Mouse (Mus musculus) neural tube, embryonic 11.5 days (tissue): ENCODE data around the gene Sorcs1. TPM values are rescaled to one million over a fixed set of nuclear protein-coding genes. Genes with fewer than 3 reads are reported as not detected.

Source experiments
- ATAC-seq: fragments of 200-750 bp; cut with Nextera tagmentation; 2 replicates; pipeline ENCODE4 v1.8.0; 2017; ENCODE audit warnings: moderate number of reproducible peaks, mild to moderate bottlenecking, moderate TSS enrichment, moderate library complexity; ENCODE audit not compliant: insufficient read depth, low FRiP score, low TSS enrichment
- DNase-seq: peaks from one replicate; pipeline ENCODE4 v3.0.0-alpha.2; 2015; ENCODE audit warnings: low spot score
- H3K27ac ChIP-seq: fragments of 300-500 bp; sonication (generic); 2 replicates; pipeline ENCODE4 v1.5.1; 2014; ENCODE audit warnings: low read depth, mild to moderate bottlenecking, low read length
- H3K27me3 ChIP-seq: fragments of 300-500 bp; sonication (generic); 2 replicates; pipeline ENCODE4 v1.6.1; 2014; ENCODE audit warnings: mild to moderate bottlenecking, low read length, mixed read lengths; ENCODE audit not compliant: control insufficient read depth, insufficient read depth
- H3K36me3 ChIP-seq: fragments of 300-500 bp; sonication (generic); 2 replicates; pipeline ENCODE4 v1.6.1; 2014; ENCODE audit warnings: mild to moderate bottlenecking, low read length, moderate library complexity, mixed read lengths; ENCODE audit not compliant: control insufficient read depth, insufficient read depth
- H3K4me1 ChIP-seq: fragments of 300-500 bp; sonication (generic); 2 replicates; pipeline ENCODE4 v1.6.1; 2014; ENCODE audit warnings: low read length, mixed read lengths; ENCODE audit not compliant: control insufficient read depth, insufficient read depth
- H3K4me2 ChIP-seq: fragments of 300-500 bp; sonication (generic); 2 replicates; pipeline ENCODE4 v1.6.1; 2014; ENCODE audit warnings: low read depth, mild to moderate bottlenecking, moderate library complexity
- H3K4me3 ChIP-seq: fragments of 300-500 bp; sonication (generic); 2 replicates; pipeline ENCODE4 v1.5.1; 2014; ENCODE audit warnings: low read depth, low read length
- H3K9ac ChIP-seq: fragments of 300-500 bp; sonication (generic); 2 replicates; pipeline ENCODE4 v1.6.1; 2014; ENCODE audit warnings: mild to moderate bottlenecking, low read length
- H3K9me3 ChIP-seq: fragments of 300-500 bp; sonication (generic); 2 replicates; pipeline ENCODE4 v1.6.1; 2016; ENCODE audit warnings: low read length; ENCODE audit not compliant: control insufficient read depth
- WGBS: fragments of 180-500 bp; shearing (Covaris S2); extraction: QIAGEN DNeasy Blood & Tissue Kit; methylation state at CpG from one replicate; pipeline ENCODE4 v1.1.7; 2014; 5-methylcytosine and 5-hydroxymethylcytosine counted together
- microRNA-seq: library from miRNA; unstranded; fragments of <30 nt; microRNA quantifications from one replicate; pipeline ENCODE4, GENCODE M21; 2016
- polyA plus RNA-seq: library from polyadenylated mRNA; unstranded; fragments of >200 nt; fragmentation: Nextera tagmentation; extraction: Ambion mirVana; gene quantifications from 2 replicates; pipeline ENCODE4 v1.2.1, GENCODE M21; 2014

The Sorcs1 gene
- polyA plus RNA-seq, 1 experiment from 2014 or later = 2.9 TPM

DNA sequence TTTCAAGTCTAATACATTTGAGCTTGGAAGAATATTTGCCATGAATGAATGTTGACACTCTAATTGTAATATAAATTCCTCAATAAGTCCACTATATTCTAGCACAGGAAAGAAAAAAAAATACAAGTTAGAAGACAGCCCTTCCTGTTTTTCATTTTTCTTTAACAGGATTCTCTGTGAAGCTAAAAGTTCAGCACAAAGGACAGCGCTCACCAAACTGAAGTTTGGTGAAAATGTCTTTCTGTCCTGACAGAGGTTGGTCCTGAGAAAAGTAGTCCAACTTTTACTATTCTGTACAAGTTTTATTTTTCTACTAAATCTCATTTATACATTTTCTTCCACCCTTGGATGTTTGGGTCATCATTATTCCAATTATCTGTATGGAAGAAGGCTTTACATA lies 543.8 kb downstream of the Sorcs1 start:
- DNase-seq (no peak), ATAC-seq (no peak)
- Histone ChIP-seq H3K36me3 (no peaks in the 10 kb centered on the region), H3K27me3 (no peaks in the 10 kb centered on the region), H3K9me3 (no peaks in the 10 kb centered on the region), H3K9ac (no peak overlapping the region), H3K27ac (no peak overlapping the region), H3K4me2 (no peak overlapping the region), H3K4me3 (no peak overlapping the region), H3K4me1 (no peaks in the 10 kb centered on the region)
- WGBS = 87% methylated on average over 1 of the region's 1 CpGs

DNA sequence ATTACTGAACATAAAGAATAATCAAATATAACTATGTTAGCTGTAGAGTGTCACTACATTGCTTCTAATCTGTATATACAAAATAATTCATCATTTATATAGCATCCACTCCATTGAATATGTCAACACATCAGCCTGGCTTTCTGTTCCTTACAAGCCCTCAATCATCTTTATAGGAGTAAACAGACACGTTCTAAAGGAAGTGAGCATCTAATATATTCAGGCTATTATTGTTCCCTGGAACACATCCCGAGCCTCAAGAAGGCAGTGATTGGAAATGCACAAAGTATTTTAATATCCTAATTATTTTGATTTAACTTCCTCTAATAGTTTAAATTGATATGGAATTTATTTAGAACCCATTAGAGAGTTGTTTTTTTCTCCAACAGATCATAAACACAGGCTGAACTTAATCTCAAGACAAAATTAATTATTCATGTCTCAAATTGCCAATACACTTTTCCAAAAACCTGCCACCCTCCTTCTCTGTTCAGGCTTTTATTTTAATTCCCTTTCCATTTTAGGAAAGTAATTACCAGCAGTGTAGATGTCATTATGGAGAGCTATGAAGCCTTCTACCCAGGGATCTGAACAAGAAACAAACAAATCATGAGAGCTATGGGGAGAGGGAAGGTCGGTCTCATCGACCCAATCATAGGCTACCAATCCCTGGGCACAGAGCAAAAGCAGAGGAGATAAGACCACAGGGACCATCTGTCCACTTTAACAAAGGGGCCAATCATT lies 572.4 kb downstream of the Sorcs1 start:
- ATAC-seq (no peak), DNase-seq (no peak)
- no peak overlapping the region for H3K9ac ChIP-seq
- H3K9me3 ChIP-seq = no peaks in the 10 kb centered on the region
- no peaks in the 10 kb centered on the region for H3K4me1 ChIP-seq
- WGBS = 70% methylated on average over 4 of the region's 4 CpGs
- H3K36me3 ChIP-seq = no peaks in the 10 kb centered on the region
- H3K27me3 ChIP-seq = no peaks in the 10 kb centered on the region
- H3K27ac ChIP-seq = no peak overlapping the region
- no peak overlapping the region for H3K4me2 ChIP-seq
- H3K4me3 ChIP-seq = no peak overlapping the region

Small RNA genes within 50 kb of the gene (microRNA-seq; reads per million reads assigned to microRNA genes)
- gene Gm27749 = not detected
